Mouse (Mus musculus) midbrain, embryonic 15.5 days (tissue): ENCODE measurements at regions not wholly inside any gene's neighbourhood (a gene's known extent, or its start where the extent isn't known, plus 50 kb on each side); places are given as distances from the start of the nearest gene placed in this dataset.

Experiments
- ATAC-seq: fragments of 200-750 bp; cut with Nextera tagmentation; replicated peaks from 2 replicates; pipeline ENCODE4 v1.8.0; 2017; ENCODE audit warnings: moderate TSS enrichment
- H3K27ac ChIP-seq: fragments of 300-500 bp; sonication (generic); 2 replicates; pipeline ENCODE4 v1.5.1; 2015; ENCODE audit warnings: mild to moderate bottlenecking, inconsistent platforms
- H3K27me3 ChIP-seq: fragments of 300-500 bp; sonication (generic); replicated peaks from 2 replicates; pipeline ENCODE4 v1.6.1; 2015; ENCODE audit warnings: inconsistent platforms
- H3K36me3 ChIP-seq: fragments of 300-500 bp; sonication (generic); replicated peaks from 2 replicates; pipeline ENCODE4 v1.6.1; 2015; ENCODE audit warnings: inconsistent platforms
- H3K4me1 ChIP-seq: fragments of 300-500 bp; sonication (generic); 2 replicates; pipeline ENCODE4 v1.6.1; 2015; ENCODE audit warnings: inconsistent platforms
- H3K4me2 ChIP-seq: fragments of 300-500 bp; sonication (generic); 2 replicates; pipeline ENCODE4 v1.6.1; 2015; ENCODE audit warnings: inconsistent platforms, mild to moderate bottlenecking, moderate library complexity
- H3K4me3 ChIP-seq: fragments of 300-500 bp; sonication (generic); 2 replicates; pipeline ENCODE4 v1.5.1; 2015; ENCODE audit warnings: mild to moderate bottlenecking, inconsistent platforms
- H3K9ac ChIP-seq: fragments of 300-500 bp; sonication (generic); 2 replicates; pipeline ENCODE4 v1.6.1; 2015; ENCODE audit warnings: mild to moderate bottlenecking, inconsistent platforms
- H3K9me3 ChIP-seq: fragments of 300-500 bp; sonication (generic); 2 replicates; pipeline ENCODE4 v1.6.1; 2016; ENCODE audit warnings: inconsistent platforms
- WGBS: fragments of 180-500 bp; shearing (Covaris S2); methylation state at CpG from one replicate; pipeline ENCODE4 v1.1.7; 2015; ENCODE audit warnings: mixed read lengths; 5-methylcytosine and 5-hydroxymethylcytosine counted together

DNA sequence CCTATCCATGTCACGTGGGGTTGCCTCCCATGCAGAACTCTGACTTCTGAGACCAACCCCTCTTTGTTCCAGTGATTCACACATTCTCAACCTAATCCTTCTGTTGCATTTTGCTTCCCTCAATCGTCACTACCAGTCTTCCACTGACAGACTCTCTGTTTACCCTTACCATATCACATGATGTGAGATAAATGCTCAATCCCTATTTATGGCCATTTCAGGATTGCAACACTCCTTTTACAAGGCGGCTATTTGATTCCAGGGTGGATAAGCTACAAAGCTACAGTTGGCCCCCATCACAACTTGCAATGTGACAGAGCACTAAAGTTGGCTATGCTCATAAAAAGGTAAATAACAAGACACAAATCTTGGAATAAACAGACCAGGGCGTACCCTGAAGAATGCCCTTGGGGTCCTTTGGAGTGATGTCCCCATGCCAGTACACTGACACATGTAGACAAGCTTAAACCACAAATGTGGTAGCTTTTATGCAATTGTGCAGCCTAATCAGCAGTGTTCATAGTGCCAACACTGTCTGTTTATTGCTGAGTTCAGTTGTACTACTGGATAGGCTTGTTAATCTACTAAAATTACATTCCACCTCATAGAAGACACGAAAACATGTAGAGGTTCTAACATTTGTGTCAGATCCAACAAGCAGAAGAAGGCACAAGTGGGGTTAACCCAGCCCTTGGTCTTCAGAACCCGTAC is 384.4 kb downstream of the Osr1 start:
- Histone ChIP-seq H3K4me1 (no peaks in the 10 kb centered on the region), H3K36me3 (no peaks in the 10 kb centered on the region), H3K4me3 (no peak overlapping the region), H3K27ac (no peak overlapping the region), H3K4me2 (no peak overlapping the region), H3K9me3 (no peaks in the 10 kb centered on the region), H3K27me3 (no peaks in the 10 kb centered on the region), H3K9ac (no peak overlapping the region)
- 81% methylated on average over 6 of the region's 6 CpGs for WGBS
- ATAC-seq: no peak

DNA sequence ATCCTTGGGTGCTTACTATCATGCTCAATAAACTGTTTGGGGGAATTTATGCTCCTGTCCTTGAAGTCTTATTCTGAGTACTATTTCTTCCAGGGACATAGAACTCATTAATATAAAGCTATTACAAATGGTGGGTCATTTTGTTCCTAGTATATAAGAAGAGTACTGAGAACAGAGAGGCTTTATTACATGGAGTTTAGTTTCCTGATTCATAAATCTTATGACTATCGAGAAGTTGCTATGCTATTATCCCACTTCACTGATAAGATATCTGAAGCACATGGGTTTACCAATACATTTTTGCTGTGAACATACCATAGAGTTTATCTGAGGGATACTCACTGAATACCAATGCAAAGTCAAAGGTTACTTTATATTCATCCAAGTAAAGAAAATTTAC is 399.5 kb downstream of the Osr1 start:
- Histone ChIP-seq H3K9me3 (no peaks in the 10 kb centered on the region), H3K4me2 (no peak overlapping the region), H3K27me3 (no peaks in the 10 kb centered on the region), H3K4me3 (no peak overlapping the region), H3K9ac (no peak overlapping the region), H3K27ac (no peak overlapping the region), H3K36me3 (no peaks in the 10 kb centered on the region), H3K4me1 (no peaks in the 10 kb centered on the region)
- ATAC-seq: no peak
- WGBS: 90% methylated on average over 1 of the region's 1 CpGs

DNA sequence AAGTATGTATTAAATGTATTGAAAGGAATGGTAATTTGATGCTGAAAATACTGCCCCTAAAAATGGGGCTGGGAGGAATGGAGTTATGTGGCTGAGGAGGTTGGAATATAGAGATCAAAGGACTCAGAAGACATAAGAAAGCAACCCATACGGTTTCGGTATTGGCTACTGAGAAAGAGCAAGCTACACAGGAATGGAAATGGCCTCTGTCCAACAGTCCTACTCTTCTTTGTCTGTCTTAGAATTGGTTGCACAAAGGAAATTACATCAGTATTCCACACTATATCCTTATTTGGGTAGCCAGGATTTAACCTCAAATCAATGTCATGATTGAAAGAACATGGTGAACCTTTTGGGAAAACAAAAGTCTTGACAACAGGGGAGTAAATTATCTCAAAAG is 399.0 kb upstream of the Nt5c1b start:
- WGBS: 69% methylated on average over 2 of the region's 2 CpGs
- H3K4me1 ChIP-seq: no peaks in the 10 kb centered on the region
- ATAC-seq: no peak

DNA sequence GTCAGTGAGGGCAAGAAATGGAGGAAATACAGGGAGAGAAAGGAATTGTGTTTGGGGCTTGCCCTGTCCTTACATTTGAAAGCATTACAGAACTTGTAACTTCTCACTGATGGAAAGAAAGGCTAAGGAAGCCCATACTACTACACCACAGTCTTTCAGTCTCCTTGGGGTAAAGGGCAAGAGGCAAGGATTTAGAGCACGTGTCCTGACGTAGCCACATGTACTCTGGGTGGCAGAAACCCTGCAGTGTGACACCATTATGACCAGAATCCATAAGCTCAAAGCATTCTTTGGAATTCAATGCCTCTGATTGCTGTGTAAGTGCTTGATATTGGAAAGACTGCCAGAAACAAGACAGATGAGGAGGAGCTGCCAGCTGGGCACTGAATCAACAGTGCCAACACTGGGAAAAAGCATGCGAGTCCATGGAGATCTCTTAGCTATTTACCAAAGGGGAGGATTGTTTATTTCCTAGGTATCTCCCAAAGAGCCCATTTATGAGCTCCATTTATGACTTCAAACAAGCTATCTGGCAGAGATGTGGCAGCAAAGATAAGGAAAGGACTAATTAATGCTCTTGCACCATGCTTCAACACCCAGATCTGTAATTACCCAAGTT is 391.2 kb upstream of the Nt5c1b start:
- H3K4me3 ChIP-seq: no peak overlapping the region
- 58% methylated on average over 3 of the region's 3 CpGs for WGBS
- no peak overlapping the region for H3K27ac ChIP-seq
- H3K36me3 ChIP-seq: no peaks in the 10 kb centered on the region
- no peak for ATAC-seq
- H3K9me3 ChIP-seq: no peaks in the 10 kb centered on the region
- no peaks in the 10 kb centered on the region for H3K4me1 ChIP-seq
- no peak overlapping the region for H3K9ac ChIP-seq
- no peak overlapping the region for H3K4me2 ChIP-seq
- no peaks in the 10 kb centered on the region for H3K27me3 ChIP-seq

More for the DNA sequence above, 399.0 kb upstream of the Nt5c1b start:
- H3K36me3 ChIP-seq: no peaks in the 10 kb centered on the region
- no peak overlapping the region for H3K4me2 ChIP-seq
- no peak overlapping the region for H3K27ac ChIP-seq
- H3K4me3 ChIP-seq: no peak overlapping the region
- H3K9ac ChIP-seq: no peak overlapping the region
- no peaks in the 10 kb centered on the region for H3K9me3 ChIP-seq
- no peaks in the 10 kb centered on the region for H3K27me3 ChIP-seq

DNA sequence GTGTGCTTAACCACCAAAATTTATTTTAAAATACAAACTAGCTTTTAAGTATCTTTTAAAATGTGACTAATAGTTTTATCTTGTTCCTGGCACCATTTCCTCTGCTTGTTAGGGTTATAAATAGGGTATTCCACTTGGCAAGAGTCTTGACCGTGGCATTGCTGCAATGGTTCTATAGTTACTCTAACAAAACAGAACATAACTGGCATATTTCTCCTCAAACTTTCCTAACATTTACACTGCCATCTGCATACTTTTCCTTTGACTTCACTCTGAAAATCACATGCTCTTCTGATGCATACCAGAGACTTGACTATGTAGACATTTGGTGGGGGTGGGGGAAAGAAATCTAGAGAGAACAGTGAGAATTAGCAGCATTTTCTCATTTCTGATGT is 390.7 kb upstream of the Nt5c1b start:
- Histone ChIP-seq H3K27ac (no peak overlapping the region), H3K4me2 (no peak overlapping the region), H3K4me3 (no peak overlapping the region), H3K4me1 (no peaks in the 10 kb centered on the region), H3K36me3 (no peaks in the 10 kb centered on the region), H3K27me3 (no peaks in the 10 kb centered on the region), H3K9ac (no peak overlapping the region), H3K9me3 (no peaks in the 10 kb centered on the region)
- ATAC-seq: no peak
- 80% methylated on average over 1 of the region's 1 CpGs for WGBS

DNA sequence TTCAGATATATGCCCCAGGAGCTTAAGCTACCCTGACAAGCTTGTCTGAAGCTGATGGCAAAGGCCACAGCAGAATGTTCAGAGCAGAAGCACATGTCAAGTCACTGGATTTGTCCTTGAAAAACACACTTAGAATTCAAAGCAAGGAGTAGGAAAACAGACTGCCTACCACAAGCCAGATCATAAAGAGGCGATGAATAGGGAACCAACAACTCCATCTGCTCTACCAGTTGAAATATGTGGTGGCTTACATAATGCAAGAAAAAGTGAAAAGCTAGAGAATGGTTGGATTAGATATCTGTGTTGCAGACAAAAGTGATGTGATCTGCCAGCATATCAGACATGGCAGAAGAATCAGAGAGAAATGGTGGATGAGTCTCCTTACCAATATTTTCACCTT is 378.5 kb upstream of the Nt5c1b start:
- ATAC-seq: no peak
- H3K9me3 ChIP-seq: no peaks in the 10 kb centered on the region

DNA sequence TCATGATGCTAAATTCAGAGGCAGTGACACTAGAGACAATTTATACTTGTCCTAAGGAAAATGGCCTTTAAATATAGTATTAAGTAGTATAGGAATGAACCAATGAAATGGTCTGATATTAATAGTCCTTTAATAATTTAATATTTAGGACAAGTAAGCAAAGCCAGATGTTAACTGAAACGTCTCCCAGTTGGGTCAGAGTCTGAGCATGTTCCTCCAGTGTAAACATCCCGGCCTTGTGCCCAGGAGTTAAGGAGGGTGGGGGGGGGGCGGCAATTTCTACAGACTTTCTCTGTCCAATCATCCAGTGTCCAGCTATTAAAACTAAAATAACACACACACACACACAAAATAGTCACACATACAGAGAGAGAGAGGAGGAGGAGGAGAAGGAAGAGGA is 374.1 kb upstream of the Nt5c1b start:
- no peak for ATAC-seq
- H3K9me3 ChIP-seq: no peaks in the 10 kb centered on the region
- H3K27ac ChIP-seq: no peak overlapping the region
- no peak overlapping the region for H3K9ac ChIP-seq
- no peak overlapping the region for H3K4me2 ChIP-seq
- H3K27me3 ChIP-seq: no peaks in the 10 kb centered on the region
- no peak overlapping the region for H3K4me3 ChIP-seq
- 77% methylated on average over 3 of the region's 3 CpGs for WGBS
- H3K36me3 ChIP-seq: no peaks in the 10 kb centered on the region
- no peaks in the 10 kb centered on the region for H3K4me1 ChIP-seq

More for the DNA sequence above, 378.5 kb upstream of the Nt5c1b start:
- no peak overlapping the region for H3K4me2 ChIP-seq
- H3K4me1 ChIP-seq: no peaks in the 10 kb centered on the region
- no peak overlapping the region for H3K9ac ChIP-seq
- H3K36me3 ChIP-seq: no peaks in the 10 kb centered on the region
- 95% methylated on average over 1 of the region's 1 CpGs for WGBS
- H3K4me3 ChIP-seq: no peak overlapping the region
- no peaks in the 10 kb centered on the region for H3K27me3 ChIP-seq
- no peak overlapping the region for H3K27ac ChIP-seq

DNA sequence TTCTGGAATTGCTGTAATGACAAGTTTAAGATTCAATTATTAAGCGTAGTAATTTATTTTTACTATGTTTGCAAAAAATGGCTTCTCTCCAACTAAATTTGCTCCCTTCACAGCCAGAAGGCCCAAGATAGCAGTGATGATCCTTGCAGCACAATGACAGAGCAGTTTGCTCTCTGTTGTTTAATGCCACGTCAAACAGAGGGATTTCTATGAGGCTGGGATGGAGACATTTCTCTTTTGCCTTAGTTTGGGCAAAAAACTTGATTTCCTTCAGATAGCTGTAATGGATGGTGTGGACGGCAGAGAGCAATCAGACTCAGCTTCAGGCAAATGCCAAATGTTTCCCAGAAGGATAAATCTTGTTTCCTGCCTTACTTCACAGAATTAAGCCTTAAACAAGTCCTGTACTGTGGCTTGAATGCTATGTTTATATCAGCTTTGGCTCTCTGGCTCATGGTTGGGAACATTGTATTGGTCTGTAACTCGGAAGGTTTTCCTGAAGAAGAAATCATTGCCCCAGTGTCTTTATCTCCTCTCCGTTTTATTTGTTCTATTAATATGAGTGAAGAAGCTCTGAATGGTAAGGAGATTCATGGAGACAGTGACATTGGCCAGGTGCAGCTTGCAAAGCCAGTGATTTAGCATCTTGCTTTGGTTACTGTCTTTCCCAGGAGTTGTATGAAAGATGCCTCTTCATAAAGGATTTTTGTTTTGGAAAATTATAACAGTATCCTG is 373.2 kb upstream of the Nt5c1b start:
- no peaks in the 10 kb centered on the region for H3K4me1 ChIP-seq
- no peak for ATAC-seq
- H3K27ac ChIP-seq: no peak overlapping the region
- H3K4me2 ChIP-seq: no peak overlapping the region
- WGBS: 76% methylated on average over 5 of the region's 5 CpGs
- no peak overlapping the region for H3K4me3 ChIP-seq
- no peak overlapping the region for H3K9ac ChIP-seq
- no peaks in the 10 kb centered on the region for H3K27me3 ChIP-seq
- H3K9me3 ChIP-seq: no peaks in the 10 kb centered on the region
- H3K36me3 ChIP-seq: no peaks in the 10 kb centered on the region

DNA sequence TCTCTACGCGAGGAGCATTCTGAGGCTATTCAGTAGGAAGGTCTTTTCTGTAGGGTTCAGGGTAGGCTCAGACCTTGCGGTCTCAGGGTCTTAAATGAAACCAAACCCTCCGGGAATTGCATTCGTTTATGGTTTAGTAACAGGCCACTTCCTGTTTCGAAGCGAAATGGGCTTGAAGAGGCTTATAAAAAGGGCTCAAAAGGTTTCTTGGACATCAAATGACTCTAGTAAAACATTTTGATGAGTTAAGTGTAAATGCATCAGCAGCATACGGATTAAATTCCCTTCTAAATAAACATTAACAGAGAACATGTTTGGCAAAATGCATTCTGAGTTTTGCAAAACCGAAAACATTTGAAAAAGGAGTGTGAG is 372.6 kb upstream of the Nt5c1b start:
- WGBS: 81% methylated on average over 9 of the region's 9 CpGs
- Histone ChIP-seq H3K4me2 (no peak overlapping the region), H3K9me3 (no peaks in the 10 kb centered on the region), H3K9ac (no peak overlapping the region), H3K4me1 (no peaks in the 10 kb centered on the region), H3K4me3 (no peak overlapping the region), H3K27ac (no peak overlapping the region), H3K36me3 (no peaks in the 10 kb centered on the region), H3K27me3 (no peaks in the 10 kb centered on the region)
- no peak for ATAC-seq

DNA sequence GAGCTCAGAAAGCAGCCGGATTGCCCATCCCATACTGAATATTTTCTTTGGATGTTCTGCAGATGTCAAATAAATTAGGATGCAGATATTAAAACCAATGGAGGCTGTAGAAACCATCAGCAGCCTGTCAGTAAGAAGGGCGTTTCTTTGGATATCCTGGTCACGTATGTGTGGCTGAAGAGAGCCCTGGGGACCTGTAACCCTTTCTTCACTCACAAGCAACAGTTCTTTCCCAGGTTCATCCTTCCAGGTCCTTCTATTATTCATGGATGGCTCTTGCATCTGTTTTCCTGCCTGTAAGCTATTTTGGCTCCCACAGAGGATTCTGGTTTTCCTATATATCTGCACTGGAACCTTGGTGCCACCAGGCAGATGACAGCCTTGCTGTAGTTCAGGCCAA is 372.2 kb upstream of the Nt5c1b start:
- Histone ChIP-seq H3K9me3 (no peaks in the 10 kb centered on the region), H3K27ac (no peak overlapping the region), H3K27me3 (no peaks in the 10 kb centered on the region), H3K36me3 (no peaks in the 10 kb centered on the region), H3K4me2 (no peak overlapping the region), H3K4me3 (no peak overlapping the region), H3K4me1 (no peaks in the 10 kb centered on the region), H3K9ac (no peak overlapping the region)
- no peak for ATAC-seq
- 70% methylated on average over 3 of the region's 3 CpGs for WGBS

DNA sequence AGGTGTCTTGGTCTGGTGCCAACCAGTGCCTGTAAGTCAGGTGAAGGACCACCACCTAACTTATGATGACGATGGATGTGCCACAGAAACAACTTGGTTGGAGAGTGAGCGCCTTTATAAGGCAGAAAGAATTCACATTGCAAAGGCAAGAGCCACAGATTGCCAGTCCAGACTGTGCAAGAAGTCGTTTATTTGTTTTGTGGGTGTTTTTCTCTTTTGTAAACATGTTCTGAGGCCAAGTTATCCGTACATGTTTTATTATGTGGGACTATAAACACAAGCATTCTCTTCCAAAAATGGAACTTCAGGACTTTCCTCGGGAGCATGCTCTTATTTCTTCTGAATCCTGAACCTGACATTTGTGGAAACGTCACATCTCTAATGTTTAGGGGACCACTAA is 369.8 kb upstream of the Nt5c1b start:
- ATAC-seq: no peak
- 83% methylated on average over 6 of the region's 6 CpGs for WGBS
- H3K27ac ChIP-seq: no peak overlapping the region
- no peak overlapping the region for H3K4me2 ChIP-seq
- no peaks in the 10 kb centered on the region for H3K27me3 ChIP-seq
- no peaks in the 10 kb centered on the region for H3K9me3 ChIP-seq
- no peaks in the 10 kb centered on the region for H3K4me1 ChIP-seq
- H3K4me3 ChIP-seq: no peak overlapping the region
- no peak overlapping the region for H3K9ac ChIP-seq
- H3K36me3 ChIP-seq: no peaks in the 10 kb centered on the region

DNA sequence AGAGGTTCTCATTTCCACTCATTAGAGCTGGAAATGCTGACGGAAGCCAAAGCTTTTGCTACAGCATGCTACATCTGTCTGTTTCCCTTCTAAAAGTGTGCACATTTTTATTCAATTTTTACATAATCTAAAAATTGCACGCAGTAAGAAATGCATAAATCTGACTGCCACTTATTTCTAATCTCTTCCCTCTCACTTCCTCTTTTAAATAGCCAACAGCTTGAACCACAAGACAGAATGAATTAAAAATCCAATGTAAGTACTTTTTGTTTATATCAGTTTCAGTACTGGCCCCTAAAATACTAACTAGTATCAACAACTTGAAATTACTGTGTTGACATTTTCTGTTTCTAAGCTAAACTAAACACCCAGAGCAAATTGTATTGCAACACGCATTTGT is 361.3 kb upstream of the Nt5c1b start:
- H3K27ac ChIP-seq: no peak overlapping the region
- no peaks in the 10 kb centered on the region for H3K36me3 ChIP-seq
- H3K4me3 ChIP-seq: no peak overlapping the region
- no peaks in the 10 kb centered on the region for H3K27me3 ChIP-seq
- H3K4me2 ChIP-seq: no peak overlapping the region
- 76% methylated on average over 3 of the region's 3 CpGs for WGBS
- H3K9ac ChIP-seq: no peak overlapping the region
- no peak for ATAC-seq
- H3K9me3 ChIP-seq: no peaks in the 10 kb centered on the region
- no peaks in the 10 kb centered on the region for H3K4me1 ChIP-seq
